Mouse (Mus musculus): Measurements from ENCODE around the gene Mrps35.
A peak's percentile ranks its signal among the peaks of the same experiment; 100 is the strongest.

DNA sequence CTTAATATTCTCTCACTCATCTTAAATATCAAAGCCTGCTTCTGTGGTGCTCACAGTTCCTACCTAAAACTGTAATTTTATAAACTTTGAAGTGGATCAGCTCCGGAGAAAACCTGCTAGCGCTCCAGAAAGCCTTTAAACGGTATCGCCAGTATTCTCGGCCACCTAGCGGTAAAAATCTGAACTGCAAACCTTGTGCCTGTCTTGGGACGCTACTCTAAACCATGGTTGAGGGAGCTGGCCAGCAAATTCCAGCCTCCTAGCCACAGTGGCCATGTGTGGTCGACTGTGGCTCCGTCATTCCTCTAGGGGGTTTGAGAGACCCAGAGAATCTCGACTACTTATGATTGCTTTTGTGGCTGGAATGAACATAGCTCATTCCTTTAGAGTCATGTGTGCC, 74.0 kb downstream of the Mrps35 start:
- TF ChIP-seq CTCF (IDR thresholded peaks at IDR 0.05; ENCODE audit: control insufficient read depth, insufficient read depth, insufficient read length) (peak; percentile 21), MYOD1 (IDR thresholded peaks at IDR 0.05; ENCODE audit: control insufficient read depth, insufficient read length, low read depth) (no peak), USF1 (IDR thresholded peaks at IDR 0.05; ENCODE audit: low read depth) (no peak), MAX (IDR thresholded peaks at IDR 0.05) (no peak)
